Mouse (Mus musculus) C3H10T1/2 (cell line): ENCODE results near the gene Zfp526. TPM values are rescaled to one million over a fixed set of nuclear protein-coding genes. Genes with fewer than 3 reads are reported as not detected.

Experiments
- polyA plus RNA-seq, 2 experiments: library from polyadenylated mRNA; unstranded; fragments of >200 nt; fragmentation: generic; extraction: Trizol; gene quantifications; one replicate each; pipeline ENCODE4 v1.2.1; 2012; ENCODE audit warnings: missing spikeins in 2 of 2

Zfp526 gene
- 1 to 10 TPM; 2.5 to 6.9 TPM for polyA plus RNA-seq

DNA sequence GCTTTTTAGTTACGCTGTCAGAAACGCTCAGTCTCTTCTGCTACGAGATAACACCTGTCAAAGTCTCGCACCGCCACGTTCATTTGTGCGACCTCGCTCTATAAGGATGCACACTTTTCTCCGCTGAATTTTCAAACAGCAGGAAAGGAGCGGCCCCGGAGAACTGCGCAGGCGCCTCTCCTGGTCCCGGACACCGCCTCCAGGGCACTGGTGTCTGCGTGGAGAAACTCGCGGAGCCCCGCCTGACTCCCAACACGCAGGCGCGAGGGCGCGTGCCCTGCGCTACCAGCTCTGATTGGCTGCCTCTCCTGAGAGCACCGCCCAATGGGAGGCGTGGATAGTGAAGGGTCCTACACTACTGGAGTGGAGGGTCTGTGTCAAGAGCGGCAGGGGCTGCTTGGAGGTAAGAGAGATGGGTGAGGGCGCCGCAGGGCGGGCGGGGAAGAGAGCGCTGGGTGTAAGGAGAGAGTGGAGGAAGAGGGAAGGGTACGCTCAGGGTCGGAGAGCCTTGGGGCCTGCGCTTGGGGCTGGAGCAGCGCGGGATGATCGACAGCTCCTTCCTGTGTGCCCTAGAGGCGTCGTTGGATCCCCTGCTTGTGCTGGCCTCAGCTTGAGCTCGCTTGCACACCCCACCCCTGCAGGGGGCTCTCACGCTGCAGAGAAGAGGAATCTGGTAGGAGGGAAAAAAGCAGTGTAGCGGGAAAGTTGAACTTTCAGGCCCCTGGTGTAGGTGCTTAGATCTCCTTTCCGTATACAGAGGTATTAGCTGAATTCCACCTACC is at the start of gene Zfp526:
Zfp526 (plus strand) TSS at position 324 of the 782 bp plus-strand sequence.

DNA sequence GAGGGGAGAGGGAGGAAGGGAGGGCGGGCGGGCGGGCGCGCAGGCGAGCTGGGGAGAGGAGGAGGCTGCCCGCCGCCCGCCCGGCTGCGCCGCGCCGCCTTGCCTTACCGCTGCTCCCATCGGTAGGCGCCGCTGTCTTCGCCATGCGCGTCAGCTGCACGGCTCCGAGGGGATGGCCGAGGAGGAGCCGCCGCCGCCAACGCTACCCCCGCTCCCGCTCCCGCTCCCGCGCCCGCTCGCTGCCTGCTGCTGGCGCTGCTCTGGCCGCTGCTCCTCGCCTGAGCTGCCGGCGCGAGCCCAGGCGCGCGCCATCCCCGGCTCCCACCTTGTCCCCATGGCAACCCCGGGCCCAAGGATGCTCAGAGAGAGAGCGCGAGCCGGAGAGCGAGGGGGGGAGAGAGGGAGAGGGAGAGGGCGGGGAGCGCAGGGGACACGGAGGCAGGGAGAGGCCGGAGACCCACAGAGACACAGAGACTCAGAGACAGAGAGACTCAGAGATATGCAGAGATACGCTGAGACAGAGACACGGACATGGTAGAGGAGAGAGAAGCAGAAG is 41.5 kb upstream of the Zfp526 start, which contains the start of gene Pou2f2:
Pou2f2 (minus strand) TSS at position 121 of the 556 bp plus-strand sequence.

GRCm38 (mm10) chr7:25220457-25221101 is 646 bp upstream of the Zfp526 start, which contains the start of gene Dedd2:
Gene Dedd2, minus strand, starts transcription at chr7:25220615.

DNA sequence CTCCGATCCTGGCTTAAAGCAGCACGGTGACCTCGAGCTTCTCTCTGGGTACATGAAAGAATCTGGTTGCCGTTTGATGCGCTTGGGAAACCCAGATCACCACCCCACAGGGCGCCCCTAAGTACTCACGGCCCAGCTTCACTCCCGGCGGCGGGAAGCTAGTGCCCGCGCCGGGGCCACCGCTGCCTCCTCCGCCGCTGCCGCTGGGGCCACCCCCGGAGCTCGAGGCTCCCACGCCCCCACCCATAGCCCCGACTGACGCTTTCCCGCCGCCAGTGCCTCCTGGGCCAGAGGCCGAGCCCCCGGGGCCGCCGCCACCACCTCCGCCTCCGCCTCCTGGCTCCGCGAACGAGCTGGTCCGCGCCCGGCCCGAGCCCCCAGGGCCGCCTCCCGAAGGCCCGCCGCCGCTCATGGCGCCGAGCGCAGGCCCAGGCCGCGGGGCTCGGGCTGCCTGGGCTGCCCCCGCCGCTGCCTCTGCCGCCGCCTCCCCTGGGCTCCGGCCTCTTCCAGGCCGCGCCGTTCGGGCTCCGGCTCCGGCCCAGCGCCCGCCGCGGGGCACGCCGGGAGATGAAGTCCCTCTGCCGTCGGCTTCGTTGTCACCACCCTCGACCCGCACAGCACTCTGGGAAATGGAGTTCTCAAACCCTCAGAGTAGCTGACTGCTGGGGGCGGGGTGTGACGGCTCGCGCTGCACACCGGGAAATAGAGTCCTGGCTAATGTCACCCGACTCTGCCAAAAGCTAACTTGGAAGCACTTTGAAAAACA is 16.2 kb downstream of the Zfp526 start, which contains the start of gene Gsk3a:
Gsk3a (minus strand) TSS at position 603 of the 766 bp plus-strand sequence.

DNA sequence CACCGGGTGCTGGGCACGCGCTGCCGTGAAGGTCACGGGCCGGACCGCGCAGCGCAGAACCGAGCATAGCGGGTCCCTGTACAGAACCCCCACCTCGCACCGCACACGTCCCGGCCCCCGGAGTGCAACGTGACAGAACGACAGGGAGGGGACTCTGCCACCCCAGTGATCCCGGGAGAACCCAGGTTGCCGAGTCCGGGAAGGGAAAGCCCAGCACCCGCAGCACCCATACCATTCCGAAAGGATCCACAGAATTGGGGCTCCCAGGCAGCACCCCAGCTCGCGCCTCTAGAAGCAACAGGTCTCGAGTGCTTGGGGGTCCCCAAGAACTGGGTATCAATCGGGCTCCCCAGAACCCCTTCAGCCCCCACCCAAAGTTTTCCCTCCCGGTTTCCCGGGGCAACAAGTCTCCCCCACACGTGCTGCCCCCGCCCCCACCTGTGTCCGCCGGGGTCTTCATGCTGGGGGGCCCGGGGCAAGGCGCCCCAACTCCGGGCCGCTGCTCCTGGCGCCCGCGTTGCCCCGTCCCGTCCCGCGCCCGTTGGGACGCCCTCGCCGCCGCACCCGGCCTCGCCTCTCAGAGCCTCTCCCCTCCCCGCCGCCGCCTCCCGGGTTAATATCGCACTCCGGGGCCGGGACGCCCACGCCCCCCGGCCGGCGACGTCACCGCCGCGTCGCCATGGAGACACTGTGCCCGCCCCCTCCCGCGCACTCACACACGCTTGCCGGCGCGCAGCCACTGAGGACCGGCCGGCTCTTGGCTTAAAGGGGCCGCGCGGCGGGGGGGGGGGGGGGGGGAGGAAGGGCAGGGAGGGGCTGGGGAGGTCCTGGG is 29.1 kb downstream of the Zfp526 start, which contains the start of gene Erf:
Erf (minus strand) TSS at position 621 of the 832 bp plus-strand sequence.

DNA sequence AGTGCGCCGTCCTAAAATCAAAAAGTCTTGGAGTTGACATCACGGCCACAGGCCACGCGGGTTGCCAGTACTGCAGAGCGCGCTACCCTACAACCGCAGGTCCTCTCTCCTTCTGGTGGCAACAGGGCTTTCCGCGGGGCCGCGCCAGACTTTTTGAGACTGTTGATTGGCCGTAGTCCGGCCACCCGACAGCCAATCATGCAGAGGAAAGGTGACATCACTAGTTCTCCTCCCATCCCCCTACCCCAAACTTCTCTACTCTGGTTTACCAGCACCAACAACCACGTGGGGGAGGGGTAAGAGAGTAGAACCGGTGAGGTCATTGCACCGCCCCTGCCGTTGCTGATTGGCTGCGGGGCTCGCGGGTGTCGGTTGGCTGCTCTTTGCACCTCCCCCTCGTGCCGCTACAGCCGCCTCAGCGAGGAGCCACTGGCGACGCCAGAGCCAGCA is 46.1 kb downstream of the Zfp526 start, which contains the start of gene Cic:
Cic (plus strand) TSS at position 404 of the 450 bp plus-strand sequence.

Other genes starting within 250 kb of the Zfp526 start
- gene Rabac1, start 248.7 kb upstream of the Zfp526 start, polyA plus RNA-seq: 100 to 1,000 TPM; 313 to 446 TPM
- under 1 TPM; 0.05 to 0.30 TPM for gene Atp1a3, start 215.5 kb upstream of the Zfp526 start, polyA plus RNA-seq
- 1 to 10 TPM in 1 of 2 experiments, under 1 TPM in 1; 0.13 to 2.8 TPM for gene Grik5, start 149.1 kb upstream of the Zfp526 start, polyA plus RNA-seq
- gene Zfp574, start 148.9 kb upstream of the Zfp526 start, polyA plus RNA-seq: 10 to 100 TPM in 1 of 2 experiments, 1 to 10 TPM in 1; 8.7 to 17.3 TPM
- gene Pou2f2, start 41.7 kb upstream of the Zfp526 start, polyA plus RNA-seq: under 1 TPM; under 0.01 to 0.04 TPM
- gene Dedd2, start 810 bp upstream of the Zfp526 start, polyA plus RNA-seq: 1 to 10 TPM; 4.6 to 8.1 TPM
- 10 to 100 TPM; 64.5 to 68.5 TPM for gene Gsk3a, start 16.4 kb downstream of the Zfp526 start, polyA plus RNA-seq
- 10 to 100 TPM; 37.1 to 40.3 TPM for gene Erf, start 29.3 kb downstream of the Zfp526 start, polyA plus RNA-seq
- gene Cic, start 46.3 kb downstream of the Zfp526 start, polyA plus RNA-seq: 100 to 1,000 TPM; 105 to 123 TPM
- gene Pafah1b3, start 76.6 kb downstream of the Zfp526 start, polyA plus RNA-seq: 100 to 1,000 TPM; 137 to 139 TPM
- under 1 TPM; 0.02 to 0.17 TPM for gene Prr19, start 80.0 kb downstream of the Zfp526 start, polyA plus RNA-seq
- gene Tmem145, start 84.7 kb downstream of the Zfp526 start, polyA plus RNA-seq: not detected
- gene Megf8, start 95.7 kb downstream of the Zfp526 start, polyA plus RNA-seq: 10 to 100 TPM; 17.7 to 66.3 TPM
- gene Cnfn, start 148.3 kb downstream of the Zfp526 start, polyA plus RNA-seq: under 1 TPM; 0.15 to 0.51 TPM
- gene Lipe, start 177.3 kb downstream of the Zfp526 start, polyA plus RNA-seq: 10 to 100 TPM in 1 of 2 experiments, 1 to 10 TPM in 1; 4.6 to 19.9 TPM
- gene Cxcl17, start 191.5 kb downstream of the Zfp526 start, polyA plus RNA-seq: under 1 TPM; 0.07 to 0.45 TPM